Mouse (Mus musculus) central nervous system, embryonic 11.5 days (tissue): Measurements from ENCODE around the gene Lipm. TPM values are rescaled to one million over a fixed set of nuclear protein-coding genes. Genes with fewer than 3 reads are reported as not detected.

Experiments used
- polyA plus RNA-seq: library from polyadenylated mRNA; depleted of rRNA; stranded (reverse); fragments of >200 nt; gene quantifications from 2 replicates; pipeline ENCODE4 v1.2.3, GENCODE M21; 2012; rRNA removed

The Lipm gene
- polyA plus RNA-seq, result not detected in 2 replicates

GRCm38 (mm10) chr19:34100633-34101032 is at the start of gene Lipm:
TSS of gene Lipm (plus strand) at chr19:34100933.

GRCm38 (mm10) chr19:34066779-34067472 is 33.8 kb upstream of the Lipm start, which contains the start of gene Lipn:
TSS of gene Lipn (plus strand) at chr19:34067358.

GRCm38 (mm10) chr19:34165891-34166290 is 65.2 kb downstream of the Lipm start, which contains the start of gene Ankrd22:
TSS of gene Ankrd22 (minus strand) at chr19:34166053.

Other genes with a start within 250 kb of the Lipm start
- not detected in 2 replicates for gene Lipf, start 139.7 kb upstream of the Lipm start, polyA plus RNA-seq
- gene Lipk, start 92.6 kb upstream of the Lipm start, polyA plus RNA-seq, result not detected in 2 replicates
- not detected in 2 replicates for gene Lipn, start 33.6 kb upstream of the Lipm start, polyA plus RNA-seq
- gene Ankrd22, start 65.1 kb downstream of the Lipm start, polyA plus RNA-seq, result 0.16 TPM in 1 of 2 replicates, not detected in the other
- 1.5 and 3.2 TPM in 2 replicates for gene Stambpl1, start 91.3 kb downstream of the Lipm start, polyA plus RNA-seq
- gene Acta2, start 154.7 kb downstream of the Lipm start, polyA plus RNA-seq, result 39.3 and 140 TPM in 2 replicates
- 0.59 and 0.99 TPM in 2 replicates for gene Fas, start 189.7 kb downstream of the Lipm start, polyA plus RNA-seq